Mouse (Mus musculus) olfactory bulb, adult 2 months (tissue): ENCODE data around the gene Disc1.

Experiments
- CTCF ChIP-seq: fragments of 200-500 bp; IDR thresholded peaks from 2 replicates; pipeline ENCODE4 v1.5.1; 2012; ENCODE audit warnings: low read depth, mild to moderate bottlenecking, low read length, moderate library complexity; ENCODE audit not compliant: insufficient read depth
- POLR2A ChIP-seq: fragments of 200-500 bp; IDR thresholded peaks from 2 replicates; pipeline ENCODE4 v1.6.1; 2012; ENCODE audit warnings: mild to moderate bottlenecking, low read depth, low read length, moderate library complexity; ENCODE audit not compliant: insufficient read depth

- no peak for TF ChIP-seq CTCF
- TF ChIP-seq POLR2A, result no peak
Observed at GRCm38 (mm10) chr8:125284875-125285274, 230.9 kb downstream of the Disc1 start.
